Mouse (Mus musculus) lung, embryonic 15.5 days (tissue): ENCODE data around the gene Dock4. TPM values are rescaled to one million over a fixed set of nuclear protein-coding genes. Genes with fewer than 3 reads are reported as not detected.

Experiments used
- ATAC-seq: fragments of 200-750 bp; cut with Nextera tagmentation; 2 replicates; pipeline ENCODE4 v1.8.0; 2017; ENCODE audit warnings: moderate number of reproducible peaks, borderline replicate concordance; ENCODE audit not compliant: low FRiP score, low TSS enrichment; ENCODE audit errors: extremely low read depth
- H3K27ac ChIP-seq: fragments of 300-500 bp; sonication (generic); 2 replicates; pipeline ENCODE4 v1.5.1; 2015; ENCODE audit warnings: moderate library complexity, mild to moderate bottlenecking, inconsistent platforms
- H3K27me3 ChIP-seq: fragments of 300-500 bp; sonication (generic); 2 replicates; pipeline ENCODE4 v1.6.1; 2015; ENCODE audit warnings: inconsistent platforms
- H3K36me3 ChIP-seq: fragments of 300-500 bp; sonication (generic); 2 replicates; pipeline ENCODE4 v1.6.1; 2015; ENCODE audit warnings: inconsistent platforms
- H3K4me1 ChIP-seq: fragments of 300-500 bp; sonication (generic); 2 replicates; pipeline ENCODE4 v1.6.1; 2015; ENCODE audit warnings: inconsistent platforms
- H3K4me2 ChIP-seq: fragments of 300-500 bp; sonication (generic); 2 replicates; pipeline ENCODE4 v1.6.1; 2015; ENCODE audit warnings: inconsistent platforms, mild to moderate bottlenecking, moderate library complexity
- H3K4me3 ChIP-seq: fragments of 300-500 bp; sonication (generic); 2 replicates; pipeline ENCODE4 v1.5.1; 2015; ENCODE audit warnings: mild to moderate bottlenecking, inconsistent platforms
- H3K9ac ChIP-seq: fragments of 300-500 bp; sonication (generic); 2 replicates; pipeline ENCODE4 v1.6.1; 2015; ENCODE audit warnings: inconsistent platforms
- H3K9me3 ChIP-seq: fragments of 300-500 bp; sonication (generic); 2 replicates; pipeline ENCODE4 v1.6.1; 2016; ENCODE audit warnings: inconsistent platforms
- WGBS: fragments of 180-500 bp; shearing (Covaris S2); methylation state at CpG from one replicate; pipeline ENCODE4 v1.1.7; 2015; 5-methylcytosine and 5-hydroxymethylcytosine counted together
- polyA plus RNA-seq: library from polyadenylated mRNA; unstranded; fragments of >200 nt; fragmentation: Nextera tagmentation; extraction: Ambion mirVana; gene quantifications from 2 replicates; pipeline ENCODE4 v1.2.1, GENCODE M21; 2015

Gene Dock4
- polyA plus RNA-seq, 1 experiment from 2014 or later, result 28.0 TPM

DNA sequence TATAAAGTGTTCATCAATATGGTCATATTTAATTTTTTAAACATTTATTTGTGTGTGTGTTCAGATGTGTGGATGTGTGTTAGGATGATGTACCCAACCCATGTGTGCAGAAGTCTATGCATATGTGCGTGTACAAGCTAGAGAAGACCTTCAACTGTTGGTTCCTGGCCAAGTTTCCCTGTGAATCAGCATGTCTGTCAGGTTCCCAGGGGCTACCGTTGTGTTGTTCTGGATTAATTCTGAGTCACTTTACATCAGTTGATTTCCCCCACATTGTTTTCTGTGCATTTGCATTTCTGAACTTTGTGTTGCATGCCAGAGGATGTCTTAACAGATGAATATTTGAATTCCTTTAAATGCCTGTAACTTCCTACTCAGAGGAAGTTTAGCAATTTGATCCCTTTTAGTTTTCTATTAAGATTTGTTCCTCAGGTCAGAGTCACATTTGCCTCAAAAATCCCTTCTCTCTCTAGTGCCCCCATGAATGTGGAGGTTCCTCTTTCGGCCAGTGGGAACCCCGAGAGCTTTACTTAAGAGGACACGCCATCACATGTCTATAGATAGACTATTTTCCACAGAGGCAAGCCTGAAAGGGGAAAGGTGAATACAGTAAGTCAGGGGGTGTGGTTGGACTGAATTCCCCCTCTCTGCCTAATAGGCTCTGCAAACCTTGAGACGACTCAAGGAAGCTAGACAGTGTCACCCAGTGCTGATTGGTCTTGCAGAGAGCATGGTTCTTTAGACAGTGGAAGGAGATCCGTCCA is 139.0 kb downstream of the Dock4 start:
- Histone ChIP-seq H3K36me3 (no peaks in the 10 kb centered on the region), H3K4me1 (peaks cover 8% of the 10 kb centered on the region; the same call in 1 of the 2 replicates), H3K4me3 (no peak overlapping the region), H3K9ac (no peak overlapping the region), H3K4me2 (no peak overlapping the region), H3K27me3 (no peaks in the 10 kb centered on the region), H3K27ac (no peak overlapping the region), H3K9me3 (no peaks in the 10 kb centered on the region)
- ATAC-seq, result no peak
- WGBS, result 76% methylated on average over 7 of the region's 7 CpGs

DNA sequence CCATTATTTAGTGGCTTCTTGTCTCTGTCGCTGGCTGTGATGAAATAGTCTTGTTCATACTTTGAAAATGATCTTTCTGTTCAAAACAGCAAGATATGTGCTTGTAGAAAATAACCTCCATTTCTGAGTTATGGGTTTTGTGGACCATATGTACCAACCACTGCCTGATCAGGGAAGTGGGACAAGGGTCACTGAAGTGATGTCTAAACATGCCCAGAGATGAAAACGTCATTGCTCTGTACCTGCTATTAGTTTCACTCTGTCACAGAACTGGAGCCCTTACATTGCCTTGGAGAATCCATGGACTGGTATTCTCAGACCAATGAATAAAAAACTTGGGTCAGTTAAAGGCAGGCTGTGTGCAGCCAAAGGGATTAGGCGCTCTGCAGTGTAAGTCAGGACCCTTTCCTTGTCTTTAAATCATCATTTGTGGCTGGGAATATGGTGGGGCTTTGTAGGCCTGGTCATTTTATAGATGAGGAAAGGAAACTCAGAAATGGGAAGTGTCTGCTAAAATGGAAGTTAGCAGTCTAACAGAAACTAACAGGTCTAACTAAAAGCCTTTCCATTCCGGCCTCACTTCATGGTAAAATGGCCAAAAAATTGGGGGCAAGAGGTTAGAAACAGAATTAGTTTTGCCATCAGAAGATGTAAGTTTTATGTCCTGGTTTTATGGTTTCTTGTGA is 139.8 kb downstream of the Dock4 start:
- H3K36me3 ChIP-seq, result no peaks in the 10 kb centered on the region
- H3K4me1 ChIP-seq, result no peaks in the 10 kb centered on the region
- WGBS, result 84% methylated on average over 4 of the region's 4 CpGs
- no peak for ATAC-seq
- no peak overlapping the region for H3K4me3 ChIP-seq
- H3K4me2 ChIP-seq, result no peak overlapping the region
- H3K9ac ChIP-seq, result no peak overlapping the region
- H3K9me3 ChIP-seq, result no peaks in the 10 kb centered on the region
- no peaks in the 10 kb centered on the region for H3K27me3 ChIP-seq
- no peak overlapping the region for H3K27ac ChIP-seq

DNA sequence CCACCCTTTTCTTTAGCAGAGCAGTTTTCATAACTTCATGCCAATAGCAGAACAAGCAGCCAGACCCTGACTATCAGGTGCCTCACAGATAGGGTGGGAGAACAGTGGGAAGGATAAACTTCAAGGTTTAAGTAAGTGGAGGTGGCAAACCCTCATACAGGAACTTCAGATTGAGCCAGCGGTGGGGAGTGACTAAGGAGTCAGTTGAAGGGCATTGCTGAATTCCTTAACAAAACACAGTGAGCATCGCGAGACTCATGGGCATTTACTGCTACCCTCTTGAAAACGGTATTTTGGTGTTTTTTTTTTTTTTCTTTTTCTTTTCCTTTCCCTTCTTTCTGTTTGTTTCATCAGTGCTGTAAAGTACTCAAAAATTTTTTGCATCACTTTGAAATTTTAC is 148.4 kb downstream of the Dock4 start:
- no peak for ATAC-seq
- H3K4me1 ChIP-seq, result 0 out of 2 replicates have a peak, but pooled peaks cover 2% of the 10 kb centered on the region
- no peak overlapping the region for H3K9ac ChIP-seq
- H3K4me3 ChIP-seq, result no peak overlapping the region
- no peaks in the 10 kb centered on the region for H3K36me3 ChIP-seq
- no peaks in the 10 kb centered on the region for H3K27me3 ChIP-seq
- no peak overlapping the region for H3K4me2 ChIP-seq
- H3K27ac ChIP-seq, result no peak overlapping the region
- WGBS, result 71% methylated on average over 4 of the region's 4 CpGs
- no peaks in the 10 kb centered on the region for H3K9me3 ChIP-seq

DNA sequence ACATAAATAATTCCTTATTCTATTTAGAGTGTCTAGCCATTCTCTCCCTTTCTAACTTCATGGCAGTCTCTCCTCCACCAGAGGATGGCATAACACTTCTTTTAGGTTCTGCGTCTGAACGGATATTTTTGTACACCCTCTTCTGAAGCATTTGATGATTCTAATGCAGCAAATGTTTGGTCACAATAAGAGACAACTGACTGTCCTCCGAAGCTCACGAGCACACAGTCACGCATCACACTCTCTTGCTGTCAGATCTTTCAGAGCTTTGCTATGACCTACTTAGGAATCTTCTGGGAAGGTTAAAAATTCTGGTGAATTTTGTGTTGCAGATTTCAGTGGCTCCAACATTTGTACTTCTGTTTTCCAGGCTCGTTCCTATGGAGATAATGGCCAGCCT is 149.7 kb downstream of the Dock4 start:
- no peak overlapping the region for H3K27ac ChIP-seq
- no peak overlapping the region for H3K9ac ChIP-seq
- H3K9me3 ChIP-seq, result no peaks in the 10 kb centered on the region
- 0 out of 2 replicates have a peak, but pooled peaks cover 2% of the 10 kb centered on the region for H3K4me1 ChIP-seq
- no peaks in the 10 kb centered on the region for H3K27me3 ChIP-seq
- no peak overlapping the region for H3K4me2 ChIP-seq
- 77% methylated on average over 6 of the region's 6 CpGs for WGBS
- no peak for ATAC-seq
- no peak overlapping the region for H3K4me3 ChIP-seq
- H3K36me3 ChIP-seq, result no peaks in the 10 kb centered on the region

DNA sequence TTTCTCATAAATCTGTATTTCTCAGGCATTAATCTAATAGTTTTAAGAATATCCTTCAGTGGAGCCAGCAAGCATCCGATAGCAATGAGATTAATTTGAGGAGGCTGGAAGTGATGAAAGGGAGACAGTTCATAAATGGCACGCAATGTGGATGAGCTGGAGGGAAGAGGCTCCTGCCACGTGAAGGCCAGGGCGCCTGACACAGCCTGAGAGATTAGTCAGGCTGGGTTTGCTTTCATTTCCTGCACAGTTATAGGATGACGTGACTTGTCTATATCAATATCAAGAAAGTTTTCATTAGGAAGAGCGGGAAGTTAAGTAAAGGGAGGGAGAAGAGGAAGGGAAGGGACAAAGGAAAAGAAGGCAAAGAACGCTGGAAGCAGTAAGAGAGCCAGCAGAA is 150.3 kb downstream of the Dock4 start:
- 64% methylated on average over 7 of the region's 7 CpGs for WGBS
- H3K9ac ChIP-seq, result no peak overlapping the region
- no peak overlapping the region for H3K4me2 ChIP-seq
- no peaks in the 10 kb centered on the region for H3K36me3 ChIP-seq
- 0 out of 2 replicates have a peak, but pooled peaks cover 2% of the 10 kb centered on the region for H3K4me1 ChIP-seq
- H3K9me3 ChIP-seq, result no peaks in the 10 kb centered on the region
- ATAC-seq, result no peak
- H3K27me3 ChIP-seq, result no peaks in the 10 kb centered on the region
- H3K4me3 ChIP-seq, result no peak overlapping the region
- no peak overlapping the region for H3K27ac ChIP-seq

DNA sequence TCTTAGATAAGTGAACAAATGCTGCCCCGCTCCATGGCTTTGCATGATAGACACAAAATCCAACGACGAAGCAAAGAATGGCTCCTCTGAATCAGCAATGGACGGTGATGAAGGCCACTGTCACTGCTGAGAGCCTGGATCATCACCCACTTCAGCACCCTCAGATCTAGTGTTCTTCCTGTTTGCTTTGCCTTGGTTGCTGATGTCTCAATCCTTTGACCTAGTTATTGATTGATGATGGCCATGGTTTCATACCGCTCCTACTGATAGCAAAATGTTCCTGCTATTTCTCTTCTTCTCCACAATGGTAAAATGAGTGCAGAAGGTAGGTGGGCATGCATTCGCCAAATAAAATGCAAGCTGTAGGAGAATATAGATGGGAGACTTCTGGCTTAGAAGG is 150.7 kb downstream of the Dock4 start:
- no peaks in the 10 kb centered on the region for H3K9me3 ChIP-seq
- H3K4me2 ChIP-seq, result no peak overlapping the region
- H3K27ac ChIP-seq, result no peak overlapping the region
- no peak overlapping the region for H3K9ac ChIP-seq
- H3K4me3 ChIP-seq, result no peak overlapping the region
- H3K27me3 ChIP-seq, result no peaks in the 10 kb centered on the region
- 74% methylated on average over 6 of the region's 6 CpGs for WGBS
- no peak for ATAC-seq
- no peaks in the 10 kb centered on the region for H3K36me3 ChIP-seq
- H3K4me1 ChIP-seq, result 0 out of 2 replicates have a peak, but pooled peaks cover 2% of the 10 kb centered on the region

DNA sequence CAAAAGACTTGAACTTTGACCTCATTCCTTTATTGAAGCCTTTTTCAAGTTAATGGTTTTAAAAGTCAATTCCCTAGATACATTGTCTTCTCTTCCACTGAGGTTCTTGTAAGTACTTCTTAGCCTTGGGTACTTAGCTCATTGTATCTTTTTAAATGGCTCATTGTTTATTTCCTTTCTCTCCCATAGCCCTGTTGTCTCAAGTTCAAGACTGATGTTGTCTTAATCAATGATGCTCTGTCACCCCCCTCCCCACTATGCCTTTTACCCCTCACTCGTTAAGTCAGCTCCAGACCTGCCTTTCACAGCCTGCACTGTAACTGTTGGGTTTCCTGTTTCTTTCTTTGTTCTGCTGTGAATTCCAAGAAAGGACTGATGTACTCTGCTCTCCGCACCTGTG is 154.2 kb downstream of the Dock4 start:
- Histone ChIP-seq H3K9ac (no peak overlapping the region), H3K4me2 (no peak overlapping the region), H3K4me3 (no peak overlapping the region), H3K27me3 (no peaks in the 10 kb centered on the region), H3K4me1 (0 out of 2 replicates have a peak, but pooled peaks cover 2% of the 10 kb centered on the region), H3K9me3 (no peaks in the 10 kb centered on the region), H3K27ac (no peak overlapping the region), H3K36me3 (no peaks in the 10 kb centered on the region)
- 52% methylated on average over 2 of the region's 2 CpGs for WGBS
- no peak for ATAC-seq

DNA sequence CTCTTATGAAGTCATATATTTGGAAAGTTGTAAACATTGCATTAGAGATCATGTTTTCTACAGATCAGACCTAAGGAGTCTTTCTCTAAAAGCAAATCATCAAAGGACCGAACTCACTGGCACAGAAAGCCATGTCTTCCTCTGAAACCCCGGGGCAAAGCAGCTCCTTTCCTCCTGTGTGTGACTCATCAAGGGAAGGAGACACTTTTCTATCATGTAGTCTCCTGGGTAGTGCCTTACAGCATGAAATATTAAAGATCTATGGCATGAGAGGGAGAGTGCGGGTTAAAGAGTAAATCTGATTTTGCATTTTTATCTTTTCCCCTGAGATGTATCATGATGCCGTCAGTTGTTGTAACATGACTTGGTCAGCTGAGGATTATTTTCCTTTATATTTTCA is 159.8 kb downstream of the Dock4 start:
- no peak for ATAC-seq
- no peaks in the 10 kb centered on the region for H3K27me3 ChIP-seq
- H3K4me2 ChIP-seq, result no peak overlapping the region
- no peaks in the 10 kb centered on the region for H3K36me3 ChIP-seq
- WGBS, result 75% methylated on average over 4 of the region's 4 CpGs
- no peaks in the 10 kb centered on the region for H3K4me1 ChIP-seq
- no peak overlapping the region for H3K4me3 ChIP-seq
- no peak overlapping the region for H3K27ac ChIP-seq
- no peak overlapping the region for H3K9ac ChIP-seq
- H3K9me3 ChIP-seq, result no peaks in the 10 kb centered on the region

DNA sequence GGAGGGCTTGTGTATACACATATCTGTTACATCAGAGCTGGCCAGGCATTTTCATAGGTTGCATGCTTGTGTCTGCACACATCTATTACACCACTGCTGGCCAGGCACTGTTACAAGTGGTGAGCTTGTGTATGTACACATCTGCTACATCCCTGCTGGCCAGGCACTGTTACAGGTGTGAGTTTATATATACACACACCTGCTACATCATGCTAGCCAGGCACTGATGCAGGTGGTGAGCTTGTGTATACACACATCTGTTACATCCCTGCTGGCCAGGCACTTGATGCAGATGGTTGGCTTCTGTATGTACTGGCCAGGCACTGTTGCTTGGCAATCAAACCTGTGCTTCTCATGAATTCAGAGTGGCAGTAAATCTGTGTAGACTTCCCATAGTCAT is 177.2 kb downstream of the Dock4 start:
- Histone ChIP-seq H3K4me1 (no peaks in the 10 kb centered on the region), H3K9ac (no peak overlapping the region), H3K36me3 (no peaks in the 10 kb centered on the region), H3K27me3 (no peaks in the 10 kb centered on the region), H3K4me2 (no peak overlapping the region), H3K27ac (no peak overlapping the region), H3K9me3 (no peaks in the 10 kb centered on the region), H3K4me3 (no peak overlapping the region)
- no peak for ATAC-seq

DNA sequence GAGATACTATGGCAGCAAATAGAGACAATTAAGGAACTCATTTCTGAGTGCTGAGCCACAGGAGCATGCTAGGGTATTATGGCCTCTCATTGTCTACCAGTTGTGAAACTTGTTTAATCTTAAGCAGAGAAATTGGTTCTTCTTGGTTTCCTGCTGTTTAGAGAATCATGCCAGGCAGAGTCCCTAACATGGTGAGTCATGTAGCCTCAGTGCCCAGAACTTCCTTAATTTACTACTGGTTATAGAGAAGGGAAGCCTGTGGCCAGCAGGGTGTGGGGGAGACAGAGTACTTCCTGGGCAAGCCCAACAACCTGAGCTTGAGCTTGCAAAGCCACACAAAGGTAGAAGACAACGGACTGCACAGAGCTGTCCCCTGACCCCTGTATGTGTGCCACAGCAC is 180.8 kb downstream of the Dock4 start:
- Histone ChIP-seq H3K27me3 (no peaks in the 10 kb centered on the region), H3K4me3 (no peak overlapping the region), H3K9me3 (no peaks in the 10 kb centered on the region), H3K36me3 (no peaks in the 10 kb centered on the region), H3K9ac (no peak overlapping the region), H3K27ac (no peak overlapping the region), H3K4me2 (no peak overlapping the region), H3K4me1 (no peaks in the 10 kb centered on the region)
- 88% methylated on average over 1 of the region's 1 CpGs for WGBS
- no peak for ATAC-seq

DNA sequence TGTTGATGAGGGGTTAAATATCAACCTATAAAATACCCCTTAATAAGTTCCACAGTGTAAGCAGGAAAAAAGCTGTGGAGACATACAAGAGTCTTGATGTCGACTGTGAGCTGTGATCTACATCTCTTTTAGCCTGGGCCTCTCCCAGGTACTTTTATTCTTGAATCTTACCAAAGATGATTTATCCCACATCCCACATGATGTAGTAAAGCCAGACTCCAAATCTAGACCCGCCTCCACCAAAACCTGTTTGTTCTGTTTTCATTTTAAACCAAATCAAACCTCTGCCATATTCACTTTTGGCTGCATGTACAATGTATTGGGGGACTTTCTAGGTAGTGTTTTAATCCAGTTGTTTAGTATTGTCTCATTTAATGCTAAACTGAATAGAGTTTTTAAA is 187.5 kb downstream of the Dock4 start:
- ATAC-seq, result no peak
- H3K9me3 ChIP-seq, result no peaks in the 10 kb centered on the region
- WGBS, result 78% methylated on average over 2 of the region's 2 CpGs
- no peak overlapping the region for H3K27ac ChIP-seq
- H3K4me2 ChIP-seq, result no peak overlapping the region
- no peak overlapping the region for H3K4me3 ChIP-seq
- H3K27me3 ChIP-seq, result no peaks in the 10 kb centered on the region
- no peaks in the 10 kb centered on the region for H3K36me3 ChIP-seq
- H3K4me1 ChIP-seq, result no peaks in the 10 kb centered on the region
- no peak overlapping the region for H3K9ac ChIP-seq

DNA sequence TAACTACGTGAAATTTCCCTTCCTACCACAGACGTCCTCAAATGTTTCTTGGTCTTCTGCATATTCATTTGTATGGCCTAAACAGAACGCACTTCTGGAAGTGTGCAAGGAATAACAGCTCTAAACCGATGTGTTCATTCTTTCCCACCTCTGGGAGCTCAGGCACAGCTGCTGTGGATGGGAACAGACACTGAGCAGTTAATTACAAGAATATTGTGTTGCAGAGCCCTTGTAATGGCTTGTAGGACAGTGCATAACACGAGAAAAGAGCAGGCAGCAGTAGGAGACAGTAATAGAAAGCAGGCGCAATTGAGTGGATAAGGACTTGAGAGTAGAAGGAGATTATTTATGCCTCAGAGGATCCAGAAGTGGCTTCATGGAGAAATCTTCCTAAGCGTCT is 188.4 kb downstream of the Dock4 start:
- H3K4me2 ChIP-seq, result no peak overlapping the region
- no peaks in the 10 kb centered on the region for H3K27me3 ChIP-seq
- no peak overlapping the region for H3K4me3 ChIP-seq
- no peak overlapping the region for H3K27ac ChIP-seq
- H3K4me1 ChIP-seq, result no peaks in the 10 kb centered on the region
- H3K9ac ChIP-seq, result no peak overlapping the region
- ATAC-seq, result no peak
- 91% methylated on average over 7 of the region's 7 CpGs for WGBS
- H3K36me3 ChIP-seq, result no peaks in the 10 kb centered on the region
- no peaks in the 10 kb centered on the region for H3K9me3 ChIP-seq
